ENCODE assay signal across 7 mouse cellular contexts in the genomic region with DNA sequence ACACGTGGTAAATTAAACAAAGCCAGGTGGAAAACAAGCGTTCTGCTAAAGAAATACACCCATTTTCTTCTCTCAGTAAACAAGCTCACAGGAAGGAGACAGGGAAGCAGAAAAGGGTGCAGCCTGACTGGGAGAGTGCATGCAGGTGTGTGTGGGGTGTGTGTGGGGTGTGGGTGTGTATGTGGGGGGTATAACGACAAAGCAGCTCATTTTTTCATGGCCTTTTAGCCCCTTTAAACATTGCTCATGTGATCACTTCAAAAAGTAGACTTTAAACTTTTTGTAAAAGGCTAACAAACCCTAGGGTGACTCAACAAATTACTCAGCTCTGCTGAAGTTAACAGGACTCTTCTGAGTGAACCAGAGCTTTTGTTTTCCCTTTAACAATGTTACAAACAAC. TPM values are rescaled to one million over a fixed set of nuclear protein-coding genes. Genes with fewer than 3 reads are reported as not detected.
DNase-seq lines count a peak whose midpoint lies in the region; ATAC-seq and TF ChIP-seq lines count a peak whose summit lies in the region.

No protein-coding gene starts in this region.

- peaks cover 5% of the 10 kb centered on the region for H3K4me1 ChIP-seq in lung, adult 2 months (ENCODE audit: control insufficient read depth, insufficient read depth, low read length)
- peaks cover 52% of the 10 kb centered on the region for H3K4me1 ChIP-seq in embryonic facial prominence, embryonic 10.5 days
- peaks cover 42% of the 10 kb centered on the region for H3K4me1 ChIP-seq in limb, embryonic 10.5 days
- H3K4me1 ChIP-seq in stomach, embryonic 16.5 days (ENCODE audit: control insufficient read depth, insufficient read depth, low read length): peaks cover 17% of the 10 kb centered on the region

- peak overlapping the region; percentile 80 for H3K4me2 ChIP-seq in stomach, embryonic 16.5 days (ENCODE audit: low read depth, low read length)

- ATAC-seq in stomach, embryonic 16.5 days (ENCODE audit: insufficient read depth, low FRiP score): peak; percentile 31; the same call in 1 of the 2 replicates

- no peak for DNase-seq in lung, adult 2 months
- no peak for DNase-seq in lung, postnatal 10 days
- DNase-seq in embryonic facial prominence, embryonic 10.5 days (ENCODE audit: low spot score): no peak
- DNase-seq in limb, embryonic 10.5 days (ENCODE audit: low spot score): no peak
- DNase-seq in frontal cortex, postnatal 36 days (ENCODE audit: low spot score in 2 of 2): no peak
- DNase-seq in frontal cortex, postnatal 14 days (ENCODE audit: low spot score in 2 of 2): no peak

- H3K9me3 ChIP-seq in embryonic facial prominence, embryonic 10.5 days: no peaks in the 10 kb centered on the region
- H3K9me3 ChIP-seq in limb, embryonic 10.5 days (replicated peaks): no peaks in the 10 kb centered on the region
- no peaks in the 10 kb centered on the region for H3K9me3 ChIP-seq in stomach, embryonic 16.5 days (replicated peaks; ENCODE audit: control insufficient read depth, low read length)

- H3K27me3 ChIP-seq in embryonic facial prominence, embryonic 10.5 days (replicated peaks; ENCODE audit: low read depth, poor library complexity, severe bottlenecking): no peaks in the 10 kb centered on the region; the same call in 1 of the 2 replicates
- no peaks in the 10 kb centered on the region for H3K27me3 ChIP-seq in limb, embryonic 10.5 days (ENCODE audit: low read depth, poor library complexity, severe bottlenecking)
- H3K27me3 ChIP-seq in stomach, embryonic 16.5 days (ENCODE audit: control insufficient read depth, insufficient read depth, low read length): no peaks in the 10 kb centered on the region

- no peak for TF ChIP-seq POLR2A in lung, adult 2 months (IDR thresholded peaks at IDR 0.05; ENCODE audit: borderline replicate concordance, extremely low read depth, low read depth, low read length)

- H3K9ac ChIP-seq in stomach, embryonic 16.5 days (ENCODE audit: low read length): no peak overlapping the region

- WGBS in lung, adult 2 months: 12% methylated on average over 3 of the region's 3 CpGs
- 52% methylated on average over 3 of the region's 3 CpGs for WGBS in embryonic facial prominence, embryonic 10.5 days
- 43% methylated on average over 3 of the region's 3 CpGs for WGBS in limb, embryonic 10.5 days
- 22% methylated on average over 3 of the region's 3 CpGs for WGBS in stomach, embryonic 16.5 days

- TF ChIP-seq CTCF in lung, adult 2 months (IDR thresholded peaks at IDR 0.05; ENCODE audit: insufficient read depth, low read length): no peak

- H3K4me3 ChIP-seq in lung, adult 2 months (replicated peaks; ENCODE audit: extremely low read depth, low read depth, low read length): peak overlapping the region; percentile 48
- peak overlapping the region; percentile 81 for H3K4me3 ChIP-seq in embryonic facial prominence, embryonic 10.5 days
- peak overlapping the region; percentile 85 for H3K4me3 ChIP-seq in limb, embryonic 10.5 days
- peak overlapping the region; percentile 82 for H3K4me3 ChIP-seq in stomach, embryonic 16.5 days (replicated peaks; ENCODE audit: low read length)

- peak overlapping the region; percentile 31; the same call in 1 of the 2 replicates for H3K27ac ChIP-seq in embryonic facial prominence, embryonic 10.5 days (replicated peaks)
- no peak overlapping the region for H3K27ac ChIP-seq in limb, embryonic 10.5 days
- peak overlapping the region; percentile 93 for H3K27ac ChIP-seq in stomach, embryonic 16.5 days (ENCODE audit: low read length)

- peaks cover 3% of the 10 kb centered on the region for H3K36me3 ChIP-seq in embryonic facial prominence, embryonic 10.5 days (replicated peaks)
- H3K36me3 ChIP-seq in limb, embryonic 10.5 days: no peaks in the 10 kb centered on the region; the same call in 1 of the 2 replicates
- no peaks in the 10 kb centered on the region for H3K36me3 ChIP-seq in stomach, embryonic 16.5 days (ENCODE audit: control insufficient read depth, insufficient read depth, low read length)

RNA-seq across cellular contexts. Expression of a gene that starts 1.5 kb away (rescaled TPM):
- 83.1 and 88.9 TPM in 2 replicates for polyA plus RNA-seq in lung, adult 2 months (2012; rRNA removed)
- polyA plus RNA-seq in embryonic facial prominence, embryonic 10.5 days (2016; fragmentation: Nextera tagmentation; extraction: Ambion mirVana): 22.7 and 27.0 TPM in 2 replicates
- 21.2 and 23.3 TPM in 2 replicates for polyA plus RNA-seq in limb, embryonic 10.5 days (2016; fragmentation: Nextera tagmentation; extraction: Ambion mirVana)
- 76.4 and 86.2 TPM in 2 replicates for polyA plus RNA-seq in stomach, embryonic 16.5 days (2015; fragmentation: Nextera tagmentation; extraction: Ambion mirVana)

RNA-seq across cellular contexts. Expression of a gene that starts 18.3 kb away (rescaled TPM):
- 0.42 and 2.6 TPM in 2 replicates for polyA plus RNA-seq in lung, adult 2 months (2012; rRNA removed)
- 0.67 and 1.3 TPM in 2 replicates for polyA plus RNA-seq in embryonic facial prominence, embryonic 10.5 days (2016; fragmentation: Nextera tagmentation; extraction: Ambion mirVana)
- 0.83 and 1.3 TPM in 2 replicates for polyA plus RNA-seq in limb, embryonic 10.5 days (2016; fragmentation: Nextera tagmentation; extraction: Ambion mirVana)
- 0.52 and 0.56 TPM in 2 replicates for polyA plus RNA-seq in stomach, embryonic 16.5 days (2015; fragmentation: Nextera tagmentation; extraction: Ambion mirVana)

RNA-seq across cellular contexts. Expression of a gene that starts 26.4 kb away (rescaled TPM):
- polyA plus RNA-seq in lung, adult 2 months (2012; rRNA removed): 1.4 and 1.7 TPM in 2 replicates
- 0.47 and 1.1 TPM in 2 replicates for polyA plus RNA-seq in embryonic facial prominence, embryonic 10.5 days (2016; fragmentation: Nextera tagmentation; extraction: Ambion mirVana)
- polyA plus RNA-seq in limb, embryonic 10.5 days (2016; fragmentation: Nextera tagmentation; extraction: Ambion mirVana): 0.29 and 0.90 TPM in 2 replicates
- 0.17 and 0.94 TPM in 2 replicates for polyA plus RNA-seq in stomach, embryonic 16.5 days (2015; fragmentation: Nextera tagmentation; extraction: Ambion mirVana)
